Mouse (Mus musculus) gonadal fat pad, adult 2 months (tissue): ENCODE measurements around the gene Gdap1l1. TPM values are rescaled to one million over a fixed set of nuclear protein-coding genes. Genes with fewer than 3 reads are reported as not detected.

ENCODE experiments used
- DNase-seq: peaks from one replicate; pipeline ENCODE4 v3.0.0-alpha.2; 2012; ENCODE audit warnings: low read depth
- polyA plus RNA-seq: library from polyadenylated mRNA; depleted of rRNA; stranded (reverse); fragments of >200 nt; gene quantifications from 2 replicates; pipeline ENCODE4 v1.2.3, GENCODE M21; 2012

Gene Gdap1l1
- polyA plus RNA-seq, 1 experiment, result 0.55 TPM

DNA sequence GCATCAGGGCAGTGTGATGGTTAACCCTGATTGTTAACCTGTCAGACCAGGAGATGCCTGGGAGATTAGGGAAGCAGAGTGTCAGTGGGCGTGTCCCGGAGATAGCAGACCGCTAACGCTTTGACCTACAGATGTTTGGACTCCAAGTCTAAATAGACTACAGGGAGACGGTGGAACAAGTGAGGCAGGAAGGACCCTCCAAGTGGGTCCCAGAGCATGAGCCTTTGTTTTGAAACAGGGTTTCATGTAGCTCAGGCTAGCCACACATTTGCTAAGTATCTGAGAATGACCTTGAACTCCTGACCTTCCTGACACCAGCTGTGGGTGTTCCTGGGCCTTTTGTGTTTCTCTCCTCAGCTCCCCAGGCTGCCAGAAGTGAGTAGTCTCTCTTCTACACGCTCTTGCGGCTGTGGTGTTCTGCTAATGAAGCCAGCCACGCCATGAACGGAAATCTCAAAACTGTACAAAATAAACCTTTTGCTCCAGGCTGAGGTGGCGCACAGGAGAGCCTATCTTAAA lies 25.0 kb downstream of the Gdap1l1 start:
- DNase-seq, result no peak

GRCm38 (mm10) chr2:163463998-163464397 lies 25.7 kb downstream of the Gdap1l1 start:
- no peak for DNase-seq

DNA sequence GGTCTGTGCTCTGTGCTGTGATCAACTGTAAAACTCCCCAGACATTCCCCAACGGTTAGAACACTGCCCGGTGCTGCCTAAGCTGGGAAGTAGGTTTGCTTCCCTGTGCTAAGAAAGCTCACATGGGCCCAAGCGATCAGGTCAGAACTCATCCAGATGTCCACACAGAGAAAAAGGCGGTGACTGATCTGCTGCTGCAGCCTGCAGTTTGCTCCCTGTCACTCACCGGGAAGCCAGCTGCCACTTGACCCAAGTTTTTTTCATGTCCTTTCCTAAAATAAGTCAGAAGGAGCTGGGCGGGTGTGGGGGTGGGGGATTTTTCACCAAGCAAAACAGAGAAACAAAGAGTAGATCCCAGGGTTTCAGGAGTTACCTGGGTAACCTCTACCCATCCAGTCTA lies 26.3 kb downstream of the Gdap1l1 start:
- no peak for DNase-seq

DNA sequence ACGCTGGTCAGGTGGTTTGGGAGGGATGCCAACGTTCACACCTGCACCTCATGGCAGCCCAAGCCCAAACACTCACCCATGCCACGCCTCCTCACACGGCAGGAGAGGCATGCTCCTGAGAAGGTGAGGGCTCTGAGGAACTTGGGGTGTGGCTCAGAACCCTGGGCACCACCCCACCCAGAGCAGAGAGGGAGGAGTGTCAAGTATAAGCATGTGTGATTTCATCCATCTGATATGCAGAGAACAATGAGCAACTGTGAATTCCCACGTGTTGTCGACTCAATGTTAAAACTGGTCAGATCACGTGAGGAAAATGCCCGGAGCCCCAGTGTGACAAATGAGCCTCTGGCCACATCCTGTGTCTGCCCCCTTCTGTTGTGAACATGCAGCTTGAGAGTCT lies 28.5 kb downstream of the Gdap1l1 start:
- no peak for DNase-seq

DNA sequence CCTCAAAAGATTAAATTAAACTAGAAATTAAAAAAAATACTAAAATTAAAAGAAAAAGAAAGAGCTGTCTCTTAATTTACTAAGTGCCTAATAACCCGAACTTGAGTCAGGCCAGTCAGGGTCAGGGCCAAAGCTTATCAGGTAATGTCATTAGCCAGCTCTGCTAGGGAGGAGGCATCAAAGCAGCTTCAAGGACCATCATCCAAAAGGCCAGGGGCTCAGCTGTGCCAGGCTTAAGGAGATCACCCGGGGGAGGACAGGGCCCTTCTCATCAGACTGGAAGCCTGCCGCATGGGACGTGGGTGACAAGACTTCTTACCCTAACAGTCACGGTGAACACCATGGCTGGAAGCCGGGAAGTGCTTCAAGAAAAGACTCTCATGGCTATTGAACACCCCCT lies 29.3 kb downstream of the Gdap1l1 start:
- no peak for DNase-seq

DNA sequence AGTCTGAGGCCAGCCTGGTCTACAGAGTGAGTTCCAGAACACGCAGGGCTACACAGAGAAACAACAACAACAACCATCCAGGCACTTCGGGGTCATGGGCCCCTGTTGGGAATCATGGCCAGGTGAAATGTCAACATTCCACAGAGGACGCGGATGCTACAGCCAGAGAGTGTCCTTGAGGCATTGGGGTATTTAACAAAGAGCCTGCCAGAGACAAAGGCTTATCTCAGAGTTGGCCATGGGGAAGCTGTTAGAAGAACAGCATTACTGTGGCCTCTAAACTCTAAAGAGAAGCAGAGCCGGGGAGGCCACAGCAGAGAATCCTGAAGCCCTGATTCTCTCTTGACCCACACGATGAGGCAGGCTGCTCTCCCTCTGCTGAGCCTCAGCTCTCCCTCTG lies 30.6 kb downstream of the Gdap1l1 start:
- no peak for DNase-seq

GRCm38 (mm10) chr2:163469711-163470110 lies 31.4 kb downstream of the Gdap1l1 start:
- DNase-seq, result no peak

GRCm38 (mm10) chr2:163471136-163471535 lies 32.9 kb downstream of the Gdap1l1 start:
- DNase-seq, result no peak

- peak; percentile 97 for DNase-seq
Measured at GRCm38 (mm10) chr2:163471710-163472465, 33.6 kb downstream of the Gdap1l1 start.

GRCm38 (mm10) chr2:163472466-163472851 lies 34.2 kb downstream of the Gdap1l1 start, which contains the start of gene Fitm2:
Gene Fitm2, minus strand, starts transcription at chr2:163472629.
- DNase-seq, result no peak

DNA sequence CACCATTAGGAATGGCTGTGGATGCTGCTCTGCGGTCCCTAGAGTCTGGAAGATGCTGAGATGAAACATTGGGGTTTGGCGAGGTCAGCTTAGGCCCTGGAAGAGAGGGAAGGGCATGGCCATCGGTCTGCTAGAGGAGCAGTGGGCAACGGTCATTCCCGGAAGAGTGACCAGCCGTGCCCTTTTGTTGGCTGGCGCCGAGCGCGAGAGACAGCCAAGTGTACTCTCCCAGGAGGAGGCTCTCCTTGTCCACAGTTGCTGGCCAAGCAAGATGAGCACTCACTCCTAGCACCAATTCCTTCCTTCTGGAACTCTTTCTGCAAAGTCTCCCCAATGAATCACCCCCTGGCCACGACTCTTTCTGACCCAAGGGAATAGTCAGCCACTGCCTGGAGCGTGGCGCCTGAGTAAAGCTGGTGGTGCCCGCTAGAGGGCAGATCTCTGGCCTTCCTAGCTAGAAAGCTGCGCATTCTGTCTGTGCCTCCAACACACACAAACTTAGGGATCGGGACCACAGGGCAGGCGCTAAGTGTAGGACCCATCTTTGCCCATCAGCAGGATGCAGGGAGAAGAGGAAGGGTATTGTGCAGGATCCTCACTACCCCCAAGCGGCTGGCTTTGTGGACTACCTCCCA lies 42.0 kb downstream of the Gdap1l1 start:
- DNase-seq, result no peak

GRCm38 (mm10) chr2:163481539-163482029 lies 43.3 kb downstream of the Gdap1l1 start:
- DNase-seq, result no peak

DNA sequence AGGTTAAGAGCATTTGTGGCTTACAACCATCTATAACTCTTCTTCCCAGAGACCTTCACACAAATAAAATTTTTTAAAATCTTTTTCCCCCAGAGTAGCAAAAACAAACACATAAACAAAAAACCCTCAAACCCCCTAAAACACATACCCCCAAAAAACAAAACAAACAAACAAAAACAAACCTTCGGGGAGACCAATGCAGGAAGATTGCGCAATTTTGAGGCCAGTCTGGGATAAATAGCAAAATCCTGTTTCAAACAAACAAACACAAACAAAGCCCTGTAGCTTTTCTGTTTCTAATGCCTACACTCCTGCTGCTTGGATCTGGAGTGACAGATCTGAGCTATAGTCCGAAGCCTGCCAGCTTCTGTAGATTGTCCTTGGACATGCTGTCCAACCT lies 49.1 kb downstream of the Gdap1l1 start:
- DNase-seq, result no peak

- no peak for DNase-seq
Measured at GRCm38 (mm10) chr2:163489725-163490291, 51.5 kb downstream of the Gdap1l1 start.

DNA sequence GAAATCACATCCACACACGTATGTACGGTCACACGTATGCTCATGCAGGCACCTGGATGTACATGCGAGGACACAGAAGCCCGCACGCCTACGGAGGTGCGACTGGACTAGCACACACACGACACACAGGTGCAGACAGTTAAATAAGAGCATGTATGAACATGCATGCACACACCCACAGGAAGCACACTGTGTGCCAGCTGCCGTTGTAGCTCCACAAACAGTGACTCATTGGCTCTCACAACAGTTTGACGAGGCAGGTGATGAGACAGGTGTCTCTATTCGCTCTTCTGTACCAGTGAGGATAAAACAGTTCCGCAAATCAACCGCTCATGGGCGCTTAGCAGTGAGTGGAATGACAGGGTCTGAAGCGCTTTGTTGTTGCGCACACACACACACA lies 52.4 kb downstream of the Gdap1l1 start:
- DNase-seq, result no peak

DNA sequence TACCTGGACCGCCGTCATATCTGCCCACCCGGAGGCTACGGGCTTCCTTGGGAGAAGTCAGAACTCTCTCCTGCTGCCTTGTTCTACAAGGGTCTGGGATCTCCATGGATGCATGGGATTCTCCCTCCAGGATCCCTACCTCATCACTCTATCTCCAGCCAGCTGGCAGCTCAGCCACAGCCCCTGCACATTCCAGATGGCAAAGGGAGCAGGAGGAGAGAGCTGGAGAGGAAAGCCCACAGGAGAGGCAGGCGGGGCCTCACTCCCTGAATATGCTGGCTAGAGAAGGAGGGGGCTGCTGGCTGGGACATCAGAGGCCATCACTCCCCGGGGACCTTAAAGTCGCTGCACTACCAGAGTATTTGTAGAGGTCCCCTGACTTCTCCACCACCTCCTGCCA lies 53.1 kb downstream of the Gdap1l1 start:
- DNase-seq, result no peak

- no peak for DNase-seq
Measured at GRCm38 (mm10) chr2:163492018-163492417, 53.7 kb downstream of the Gdap1l1 start, which contains the start of gene R3hdml. Gene R3hdml, plus strand, starts transcription at chr2:163492318.

- no peak for DNase-seq
Measured at GRCm38 (mm10) chr2:163493031-163493430, 54.8 kb downstream of the Gdap1l1 start.

DNA sequence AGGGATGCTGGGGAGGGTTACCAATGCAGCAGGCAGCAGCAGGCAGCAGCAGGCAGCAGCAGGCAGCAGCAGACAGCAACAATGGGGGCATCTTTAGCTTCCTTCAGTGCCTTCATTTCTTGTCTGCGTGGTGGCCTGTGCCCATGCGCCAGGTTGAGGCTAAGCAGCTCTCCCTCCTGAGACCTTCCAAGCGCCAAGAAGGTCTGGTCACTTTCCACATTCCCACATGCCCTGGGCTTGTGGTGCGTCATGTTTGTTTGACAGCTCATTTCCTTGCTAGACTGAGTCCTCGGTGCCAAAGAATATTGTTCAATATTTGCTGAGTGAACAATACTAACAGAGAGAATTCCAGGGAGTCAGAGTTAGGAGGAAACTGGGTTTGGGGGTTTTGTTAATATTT lies 55.7 kb downstream of the Gdap1l1 start:
- no peak for DNase-seq

DNA sequence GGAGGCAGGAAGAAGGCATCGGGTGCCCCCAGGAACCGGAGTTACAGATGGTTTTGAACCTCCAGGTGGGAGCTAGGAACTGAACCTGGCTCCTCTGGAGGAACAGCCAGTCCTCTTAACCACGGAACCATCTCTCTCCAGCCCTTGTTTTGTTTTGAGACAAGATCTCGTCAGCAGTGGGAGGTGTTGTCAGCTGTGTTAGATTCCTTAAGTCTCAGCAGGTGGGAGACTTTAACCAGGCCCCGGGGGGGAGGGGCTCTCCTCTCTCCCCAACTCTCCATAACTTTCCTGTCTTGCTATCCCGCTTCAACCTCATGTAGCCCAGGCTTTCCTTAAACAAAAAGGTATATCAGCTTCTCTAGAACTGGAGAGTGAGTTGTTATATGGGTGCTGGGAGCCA lies 56.2 kb downstream of the Gdap1l1 start:
- no peak for DNase-seq

DNA sequence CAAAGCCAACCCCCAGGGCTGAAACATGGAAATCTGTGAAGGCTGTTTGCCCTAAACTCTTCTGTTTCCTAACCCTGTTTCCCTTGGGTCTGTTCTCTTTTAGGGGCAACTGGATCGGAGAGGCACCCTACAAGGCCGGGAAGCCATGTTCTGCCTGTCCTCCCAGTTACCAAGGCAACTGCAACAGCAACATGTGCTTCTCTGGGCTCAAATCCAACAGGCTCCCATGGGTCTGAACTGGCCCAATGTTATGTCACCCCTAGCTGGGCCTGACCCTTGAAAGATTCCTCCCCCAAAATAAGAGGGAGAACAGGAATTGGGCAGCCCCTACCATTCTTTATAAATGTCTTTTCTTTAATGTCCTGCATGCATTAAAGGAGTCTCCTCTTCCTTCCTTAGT lies 63.9 kb downstream of the Gdap1l1 start:
- no peak for DNase-seq

DNA sequence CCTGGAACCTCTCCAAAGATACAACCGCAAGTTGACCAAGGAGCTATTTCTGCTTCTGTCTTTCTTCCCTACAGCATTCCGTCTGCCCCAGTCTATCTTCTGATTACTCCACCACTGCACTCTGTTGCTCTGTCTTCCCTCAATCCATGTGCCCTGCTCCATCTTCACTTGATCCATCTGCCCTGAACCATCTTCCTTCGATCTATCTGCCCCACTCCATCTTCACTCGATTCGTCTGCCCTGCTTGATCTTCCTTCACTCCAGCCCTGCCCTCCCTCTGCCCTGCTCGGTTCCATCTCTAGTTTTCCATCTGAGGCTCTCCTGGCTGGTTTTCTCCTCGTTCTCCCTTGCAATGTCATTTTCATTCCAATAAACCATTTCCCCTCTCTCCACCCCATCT lies 64.9 kb downstream of the Gdap1l1 start:
- no peak for DNase-seq
